Mouse (Mus musculus): ENCODE data around the gene Ppp4c. TPM values are rescaled to one million over a fixed set of nuclear protein-coding genes. Genes with fewer than 3 reads are reported as not detected.

Ppp4c gene
- polyA plus RNA-seq, 1 experiment, result 189 TPM

GRCm38 (mm10) chr7:126807405-126807804 is 15.1 kb upstream of the Ppp4c start:
- H3K79me2 ChIP-seq (ENCODE audit: control insufficient read depth, insufficient read depth), result peaks cover 20% of the 10 kb centered on the region
- H3K4me3 ChIP-seq (ENCODE audit: insufficient read depth, poor library complexity, severe bottlenecking), result no peak overlapping the region
- H3K79me3 ChIP-seq (ENCODE audit: low read depth), result peaks cover 2% of the 10 kb centered on the region

GRCm38 (mm10) chr7:126806956-126807355 is 14.7 kb upstream of the Ppp4c start:
- no peak overlapping the region for H3ac ChIP-seq (ENCODE audit: control insufficient read depth, insufficient read length, low read depth)
- H3K36me3 ChIP-seq (ENCODE audit: control insufficient read depth, insufficient read depth), result no peaks in the 10 kb centered on the region
- peaks cover 2% of the 10 kb centered on the region for H3K79me3 ChIP-seq (ENCODE audit: low read depth)
- peaks cover 20% of the 10 kb centered on the region for H3K79me2 ChIP-seq (ENCODE audit: control insufficient read depth, insufficient read depth)
- H3K4me3 ChIP-seq (ENCODE audit: insufficient read depth, poor library complexity, severe bottlenecking), result no peak overlapping the region
- no peak for TF ChIP-seq CEBPB (IDR thresholded peaks at IDR 0.05; ENCODE audit: low read depth)
- TF ChIP-seq CTCF (IDR thresholded peaks at IDR 0.05; ENCODE audit: control insufficient read depth, insufficient read depth, insufficient read length), result no peak
- no peak for TF ChIP-seq MYOD1 (IDR thresholded peaks at IDR 0.05; ENCODE audit: control insufficient read depth, insufficient read length, low read depth)
- no peak for TF ChIP-seq MYOG (IDR thresholded peaks at IDR 0.05; ENCODE audit: control insufficient read depth, extremely low read depth, insufficient read length)
- no peak for TF ChIP-seq MAX (IDR thresholded peaks at IDR 0.05)
- TF ChIP-seq USF1 (IDR thresholded peaks at IDR 0.05; ENCODE audit: low read depth), result no peak
- TF ChIP-seq FOSL1 (IDR thresholded peaks at IDR 0.05; ENCODE audit: insufficient read depth, low read length, poor library complexity, severe bottlenecking), result no peak
- no peaks in the 10 kb centered on the region for H3K27me3 ChIP-seq (ENCODE audit: control insufficient read depth, insufficient read depth, insufficient read length)

More at GRCm38 (mm10) chr7:126807405-126807804, 15.1 kb upstream of the Ppp4c start:
- H3K36me3 ChIP-seq (ENCODE audit: control insufficient read depth, insufficient read depth), result no peaks in the 10 kb centered on the region
- no peaks in the 10 kb centered on the region for H3K27me3 ChIP-seq (ENCODE audit: control insufficient read depth, insufficient read depth, insufficient read length)
- peak overlapping the region; percentile 42 for H3ac ChIP-seq (ENCODE audit: control insufficient read depth, insufficient read length, low read depth)
- TF ChIP-seq USF1 (IDR thresholded peaks at IDR 0.05; ENCODE audit: low read depth) (no peak), CTCF (IDR thresholded peaks at IDR 0.05; ENCODE audit: control insufficient read depth, insufficient read depth, insufficient read length) (no peak), CEBPB (IDR thresholded peaks at IDR 0.05; ENCODE audit: low read depth) (no peak), MYOD1 (IDR thresholded peaks at IDR 0.05; ENCODE audit: control insufficient read depth, insufficient read length, low read depth) (no peak), FOSL1 (IDR thresholded peaks at IDR 0.05; ENCODE audit: insufficient read depth, low read length, poor library complexity, severe bottlenecking) (no peak), MAX (IDR thresholded peaks at IDR 0.05) (no peak), MYOG (IDR thresholded peaks at IDR 0.05; ENCODE audit: control insufficient read depth, extremely low read depth, insufficient read length) (no peak)

GRCm38 (mm10) chr7:126803751-126804150 is 11.5 kb upstream of the Ppp4c start:
- Histone ChIP-seq H3K4me3 (ENCODE audit: insufficient read depth, poor library complexity, severe bottlenecking) (no peak overlapping the region), H3K36me3 (ENCODE audit: control insufficient read depth, insufficient read depth) (no peaks in the 10 kb centered on the region), H3ac (ENCODE audit: control insufficient read depth, insufficient read length, low read depth) (no peak overlapping the region)

GRCm38 (mm10) chr7:126803181-126803580 is 10.9 kb upstream of the Ppp4c start:
- peaks cover 23% of the 10 kb centered on the region for H3K79me2 ChIP-seq (ENCODE audit: control insufficient read depth, insufficient read depth)
- H3K79me3 ChIP-seq (ENCODE audit: low read depth), result peaks cover 9% of the 10 kb centered on the region
- no peaks in the 10 kb centered on the region for H3K36me3 ChIP-seq (ENCODE audit: control insufficient read depth, insufficient read depth)
- H3ac ChIP-seq (ENCODE audit: control insufficient read depth, insufficient read length, low read depth), result no peak overlapping the region
- no peaks in the 10 kb centered on the region for H3K27me3 ChIP-seq (ENCODE audit: control insufficient read depth, insufficient read depth, insufficient read length)
- H3K4me3 ChIP-seq (ENCODE audit: insufficient read depth, poor library complexity, severe bottlenecking), result no peak overlapping the region
- TF ChIP-seq CEBPB (IDR thresholded peaks at IDR 0.05; ENCODE audit: low read depth) (no peak), MYOD1 (IDR thresholded peaks at IDR 0.05; ENCODE audit: control insufficient read depth, insufficient read length, low read depth) (no peak)

More at GRCm38 (mm10) chr7:126803751-126804150, 11.5 kb upstream of the Ppp4c start:
- Histone ChIP-seq H3K79me2 (ENCODE audit: control insufficient read depth, insufficient read depth) (peaks cover 23% of the 10 kb centered on the region), H3K79me3 (ENCODE audit: low read depth) (peaks cover 3% of the 10 kb centered on the region), H3K27me3 (ENCODE audit: control insufficient read depth, insufficient read depth, insufficient read length) (no peaks in the 10 kb centered on the region)
- TF ChIP-seq MYOD1 (IDR thresholded peaks at IDR 0.05; ENCODE audit: control insufficient read depth, insufficient read length, low read depth) (no peak), CTCF (IDR thresholded peaks at IDR 0.05; ENCODE audit: control insufficient read depth, insufficient read depth, insufficient read length) (no peak), USF1 (IDR thresholded peaks at IDR 0.05; ENCODE audit: low read depth) (no peak), MYOG (IDR thresholded peaks at IDR 0.05; ENCODE audit: control insufficient read depth, extremely low read depth, insufficient read length) (no peak), CEBPB (IDR thresholded peaks at IDR 0.05; ENCODE audit: low read depth) (no peak), MAX (IDR thresholded peaks at IDR 0.05) (no peak), FOSL1 (IDR thresholded peaks at IDR 0.05; ENCODE audit: insufficient read depth, low read length, poor library complexity, severe bottlenecking) (no peak)

- H3ac ChIP-seq (ENCODE audit: control insufficient read depth, insufficient read length, low read depth), result no peak overlapping the region
- TF ChIP-seq MYOD1 (IDR thresholded peaks at IDR 0.05; ENCODE audit: control insufficient read depth, insufficient read length, low read depth) (peak; percentile 17), MAX (IDR thresholded peaks at IDR 0.05) (no peak)
- peaks cover 15% of the 10 kb centered on the region for H3K79me3 ChIP-seq (ENCODE audit: low read depth)
- peaks cover 3% of the 10 kb centered on the region for H3K36me3 ChIP-seq (ENCODE audit: control insufficient read depth, insufficient read depth)
- H3K4me3 ChIP-seq (ENCODE audit: insufficient read depth, poor library complexity, severe bottlenecking), result no peak overlapping the region
- H3K79me2 ChIP-seq (ENCODE audit: control insufficient read depth, insufficient read depth), result peaks cover 23% of the 10 kb centered on the region
- H3K27me3 ChIP-seq (ENCODE audit: control insufficient read depth, insufficient read depth, insufficient read length), result no peaks in the 10 kb centered on the region
These were observed 10.0 kb upstream of the Ppp4c start for GRCm38 (mm10) chr7:126802134-126802889.

GRCm38 (mm10) chr7:126801057-126801422 is 8.7 kb upstream of the Ppp4c start:
- Histone ChIP-seq H3K79me3 (ENCODE audit: low read depth) (peaks cover 28% of the 10 kb centered on the region), H3K27me3 (ENCODE audit: control insufficient read depth, insufficient read depth, insufficient read length) (no peaks in the 10 kb centered on the region), H3ac (ENCODE audit: control insufficient read depth, insufficient read length, low read depth) (no peak overlapping the region), H3K36me3 (ENCODE audit: control insufficient read depth, insufficient read depth) (peaks cover 16% of the 10 kb centered on the region), H3K4me3 (ENCODE audit: insufficient read depth, poor library complexity, severe bottlenecking) (no peak overlapping the region), H3K79me2 (ENCODE audit: control insufficient read depth, insufficient read depth) (peaks cover 31% of the 10 kb centered on the region)
- no peak for TF ChIP-seq CTCF (IDR thresholded peaks at IDR 0.05; ENCODE audit: control insufficient read depth, insufficient read depth, insufficient read length)
- no peak for TF ChIP-seq MAX (IDR thresholded peaks at IDR 0.05)
- TF ChIP-seq MYOG (IDR thresholded peaks at IDR 0.05; ENCODE audit: control insufficient read depth, extremely low read depth, insufficient read length), result no peak
- TF ChIP-seq USF1 (IDR thresholded peaks at IDR 0.05; ENCODE audit: low read depth), result no peak
- no peak for TF ChIP-seq MYOD1 (IDR thresholded peaks at IDR 0.05; ENCODE audit: control insufficient read depth, insufficient read length, low read depth)
- TF ChIP-seq CEBPB (IDR thresholded peaks at IDR 0.05; ENCODE audit: low read depth), result no peak
- TF ChIP-seq FOSL1 (IDR thresholded peaks at IDR 0.05; ENCODE audit: insufficient read depth, low read length, poor library complexity, severe bottlenecking), result no peak

All from C2C12 (cell line).